Mouse (Mus musculus) inflammation-experienced regulatory T-cells, adult 16 weeks (primary cell): ENCODE measurements around the gene Fut1. TPM values are rescaled to one million over a fixed set of nuclear protein-coding genes. Genes with fewer than 3 reads are reported as not detected.

ENCODE experiments used
- polyA plus RNA-seq: library from polyadenylated mRNA; unstranded; fragments of 100-300 nt; shearing (Covaris generic); gene quantifications from one replicate; pipeline ENCODE4 v1.2.1, GENCODE M21; 2017

Gene Fut1
- not detected for polyA plus RNA-seq

DNA sequence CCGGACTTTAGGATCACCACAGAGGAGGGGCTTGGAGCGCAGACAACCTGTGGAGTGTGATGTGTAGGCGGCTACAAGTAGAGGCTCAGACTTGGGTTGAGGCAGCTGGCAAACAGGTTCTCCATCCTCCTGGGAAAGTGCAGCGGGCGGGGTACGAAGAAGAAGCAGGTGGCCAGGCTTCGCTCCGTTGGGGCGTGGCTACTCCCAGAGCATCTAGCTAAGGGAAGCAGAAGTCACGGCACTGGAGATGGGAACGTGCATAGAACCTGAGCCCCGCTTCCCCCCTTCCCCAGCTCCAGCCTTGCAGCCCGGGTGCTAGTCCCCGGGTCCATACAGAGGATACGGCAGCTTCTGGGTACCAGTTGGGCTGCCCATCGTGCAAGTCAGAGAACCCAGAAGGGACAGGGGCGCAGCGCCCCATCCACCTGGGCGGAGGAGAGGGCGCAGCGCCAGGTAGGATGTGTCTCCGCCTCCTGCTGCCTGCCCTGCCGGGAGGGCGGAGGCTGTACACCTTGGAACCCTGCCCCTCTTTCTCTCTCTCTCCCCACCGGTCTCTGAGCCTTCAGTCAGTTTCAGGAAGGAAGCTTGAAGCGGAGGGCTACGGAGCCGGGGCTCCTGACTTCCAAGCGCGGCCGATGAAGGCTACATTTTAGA, at the start of gene Fut1:
Gene Fut1 (plus strand): TSS at position 248 of the 654 bp plus-strand sequence.

DNA sequence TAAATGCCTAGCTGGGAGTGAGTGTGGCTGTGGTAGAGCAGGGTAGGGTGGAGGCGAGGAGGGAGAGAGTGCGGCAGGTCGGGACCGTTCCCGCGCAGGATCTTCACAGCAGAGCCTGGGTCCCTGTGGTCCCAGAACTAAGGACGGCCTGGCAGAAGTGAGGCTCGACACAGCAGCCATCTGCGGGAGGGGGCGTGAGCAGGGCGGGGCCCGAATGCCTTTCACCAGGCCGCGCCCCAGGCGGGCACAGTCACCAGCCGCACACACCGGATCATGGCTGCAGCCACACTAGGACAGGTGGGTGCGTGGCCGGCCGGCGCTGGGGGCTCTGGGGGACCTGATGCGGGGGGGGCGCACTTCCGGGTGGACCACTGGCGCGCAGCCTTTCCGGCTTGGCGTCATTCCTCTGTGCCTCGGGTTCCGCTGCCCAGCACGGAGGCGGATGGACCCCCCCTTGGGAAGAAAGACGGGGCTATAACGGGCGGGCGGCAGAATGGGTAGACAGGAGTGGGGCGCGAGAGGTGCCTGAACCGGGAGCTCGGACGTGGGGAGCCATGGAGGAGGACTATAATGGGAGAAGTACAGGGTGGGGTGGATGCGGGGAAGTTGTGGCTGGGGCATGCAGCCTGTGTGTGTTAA, 46.9 kb upstream of the Fut1 start, which contains the start of gene Bcat2:
Gene Bcat2 (plus strand): TSS at position 51 of the 639 bp plus-strand sequence.

DNA sequence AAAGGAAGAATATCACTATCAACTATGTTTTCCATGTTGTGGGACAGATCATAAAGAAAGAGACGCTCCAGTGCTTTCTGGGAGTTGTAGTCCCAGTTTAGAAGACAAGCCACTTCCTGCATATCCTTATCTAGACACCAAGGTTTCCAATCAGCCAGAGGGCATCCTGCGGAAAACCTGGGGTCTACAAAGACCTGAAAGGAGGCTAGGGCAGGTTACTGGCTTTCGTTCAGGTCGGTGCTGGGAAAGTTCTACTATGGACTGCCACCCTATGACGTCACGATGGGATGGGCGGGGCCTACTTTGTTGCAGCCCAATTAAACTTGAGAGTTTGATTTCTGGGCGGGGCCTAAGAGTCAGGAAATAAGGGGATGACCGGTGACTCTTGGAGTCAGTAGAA, 4.4 kb downstream of the Fut1 start, which contains the start of gene Izumo1:
Gene Izumo1 (plus strand): TSS at position 369 of the 400 bp plus-strand sequence.

GRCm38 (mm10) chr7:45627261-45627660, 10.2 kb downstream of the Fut1 start, which contains the start of gene Rasip1:
Rasip1 (plus strand) TSS chr7:45627488.

DNA sequence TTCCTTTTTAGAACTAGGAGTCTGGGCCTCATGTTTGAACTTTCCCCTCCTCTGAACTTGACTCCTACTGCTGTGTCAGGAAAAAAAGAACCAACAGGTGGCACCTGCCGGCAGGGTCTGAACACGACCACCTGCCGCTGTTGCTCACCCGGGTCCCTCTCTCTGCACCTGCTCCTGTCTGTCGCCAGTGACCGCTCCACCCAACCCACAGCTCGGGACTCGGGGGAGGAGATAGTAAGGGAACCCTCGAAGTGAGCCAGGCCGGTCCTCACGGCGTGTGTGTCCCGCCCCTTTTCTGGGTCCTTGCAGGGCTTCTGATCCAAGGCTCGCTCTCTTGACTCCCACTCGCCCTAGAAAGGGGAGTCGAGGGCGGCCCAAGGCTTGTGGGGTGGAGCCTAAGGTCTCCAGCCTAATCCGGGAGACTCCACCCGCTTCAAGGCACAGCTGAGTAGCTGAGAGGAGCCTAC, 22.5 kb downstream of the Fut1 start, which contains the start of gene Mamstr:
Gene Mamstr (plus strand): TSS at position 417 of the 467 bp plus-strand sequence.

DNA sequence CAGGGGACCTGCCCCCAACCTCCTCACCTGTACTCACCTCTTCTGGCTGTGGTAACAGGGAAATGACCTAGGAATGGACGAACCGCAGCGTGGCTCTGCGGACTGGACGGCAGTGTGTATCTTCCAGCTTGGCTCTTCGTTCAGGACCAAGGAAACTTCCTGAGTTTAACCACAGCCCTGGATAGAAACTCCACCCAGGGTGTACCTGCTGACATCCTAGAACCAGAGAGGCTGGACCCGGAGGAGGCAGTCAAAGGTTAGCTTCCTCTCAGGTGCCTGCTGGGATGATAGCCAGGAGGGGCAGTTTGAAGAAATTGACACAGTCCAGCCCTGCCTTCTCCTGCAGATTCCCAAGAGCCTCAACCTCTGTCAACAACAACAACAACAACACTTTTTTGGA, 49.1 kb downstream of the Fut1 start, which contains the start of gene Fut2:
Gene Fut2 (minus strand): TSS at position 234 of the 400 bp plus-strand sequence.

Other genes starting within 250 kb of the Fut1 start
- gene Lin7b, start 246.7 kb upstream of the Fut1 start, polyA plus RNA-seq = not detected
- gene Snrnp70, start 221.5 kb upstream of the Fut1 start, polyA plus RNA-seq = 227 TPM
- not detected for gene Kcna7, start 211.6 kb upstream of the Fut1 start, polyA plus RNA-seq
- 0.78 TPM for gene Ntf5, start 203.6 kb upstream of the Fut1 start, polyA plus RNA-seq
- not detected for gene Lhb, start 196.5 kb upstream of the Fut1 start, polyA plus RNA-seq
- 18.4 TPM for gene Gys1, start 182.4 kb upstream of the Fut1 start, polyA plus RNA-seq
- 64.0 TPM for gene Ruvbl2, start 179.2 kb upstream of the Fut1 start, polyA plus RNA-seq
- gene Ftl1, start 157.4 kb upstream of the Fut1 start, polyA plus RNA-seq = 2,222 TPM
- gene Bax, start 150.4 kb upstream of the Fut1 start, polyA plus RNA-seq = 253 TPM
- gene Tulp2, start 135.4 kb upstream of the Fut1 start, polyA plus RNA-seq = 1.0 TPM
- gene Gm45808, start 130.5 kb upstream of the Fut1 start, polyA plus RNA-seq = not detected
- gene Dhdh, start 128.5 kb upstream of the Fut1 start, polyA plus RNA-seq = 0.95 TPM
- 310 TPM for gene Nucb1, start 106.9 kb upstream of the Fut1 start, polyA plus RNA-seq
- 57.1 TPM for gene Ppp1r15a, start 91.0 kb upstream of the Fut1 start, polyA plus RNA-seq
- gene Plekha4, start 91.0 kb upstream of the Fut1 start, polyA plus RNA-seq = 0.71 TPM
- gene Hsd17b14, start 62.4 kb upstream of the Fut1 start, polyA plus RNA-seq = 1.6 TPM
- gene Bcat2, start 47.1 kb upstream of the Fut1 start, polyA plus RNA-seq = 68.4 TPM
- gene Fgf21, start 1.8 kb upstream of the Fut1 start, polyA plus RNA-seq = not detected
- gene Izumo1, start 4.5 kb downstream of the Fut1 start, polyA plus RNA-seq = not detected
- gene Rasip1, start 10.2 kb downstream of the Fut1 start, polyA plus RNA-seq = 0.65 TPM
- gene Mamstr, start 22.7 kb downstream of the Fut1 start, polyA plus RNA-seq = 0.65 TPM
- gene Fut2, start 49.1 kb downstream of the Fut1 start, polyA plus RNA-seq = 0.12 TPM
- not detected for gene Ntn5, start 66.7 kb downstream of the Fut1 start, polyA plus RNA-seq
- gene Sec1, start 77.1 kb downstream of the Fut1 start, polyA plus RNA-seq = 0.20 TPM
- 9.3 TPM for gene Car11, start 82.6 kb downstream of the Fut1 start, polyA plus RNA-seq
- gene Dbp, start 87.8 kb downstream of the Fut1 start, polyA plus RNA-seq = 14.7 TPM
- 1,529 TPM for gene Rpl18, start 98.2 kb downstream of the Fut1 start, polyA plus RNA-seq
- 40.4 TPM for gene Sphk2, start 100.7 kb downstream of the Fut1 start, polyA plus RNA-seq
- not detected for gene Fam83e, start 103.9 kb downstream of the Fut1 start, polyA plus RNA-seq
- not detected for gene Spaca4, start 108.5 kb downstream of the Fut1 start, polyA plus RNA-seq
- 0.13 TPM for gene Lmtk3, start 166.4 kb downstream of the Fut1 start, polyA plus RNA-seq
- 2.7 TPM for gene Sult2b1, start 167.4 kb downstream of the Fut1 start, polyA plus RNA-seq
- 45.3 TPM for gene Cyth2, start 197.3 kb downstream of the Fut1 start, polyA plus RNA-seq
- gene Kcnj14, start 207.5 kb downstream of the Fut1 start, polyA plus RNA-seq = not detected
- gene Grwd1, start 213.7 kb downstream of the Fut1 start, polyA plus RNA-seq = 44.0 TPM